Mouse (Mus musculus): ENCODE data around the gene Zscan2.

Zscan2 gene

GRCm38 (mm10) chr7:80843910-80844640 lies 16.6 kb upstream of the Zscan2 start:
- DNase-seq (ENCODE audit: low spot score): no peak

DNA sequence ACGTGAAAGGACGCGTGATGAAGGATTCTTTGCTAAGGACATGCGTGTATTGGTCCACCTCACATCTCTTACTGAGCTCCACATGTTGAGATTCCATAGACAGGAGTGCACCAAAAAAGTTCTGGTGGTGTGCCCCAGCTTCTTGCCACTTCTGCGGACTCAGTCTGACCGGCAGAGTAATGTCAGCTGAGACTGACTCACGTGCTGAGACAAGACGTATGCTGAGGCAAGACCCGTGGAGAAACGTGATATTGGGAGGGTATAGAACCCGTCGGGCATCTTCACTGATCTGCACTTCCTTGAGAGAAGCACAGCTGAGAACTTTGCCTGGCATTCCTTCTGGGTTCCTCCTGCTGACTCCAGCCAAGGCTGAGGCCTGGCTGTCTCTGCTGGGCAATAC lies 16.0 kb upstream of the Zscan2 start:
- no peak for DNase-seq (ENCODE audit: low spot score)

DNA sequence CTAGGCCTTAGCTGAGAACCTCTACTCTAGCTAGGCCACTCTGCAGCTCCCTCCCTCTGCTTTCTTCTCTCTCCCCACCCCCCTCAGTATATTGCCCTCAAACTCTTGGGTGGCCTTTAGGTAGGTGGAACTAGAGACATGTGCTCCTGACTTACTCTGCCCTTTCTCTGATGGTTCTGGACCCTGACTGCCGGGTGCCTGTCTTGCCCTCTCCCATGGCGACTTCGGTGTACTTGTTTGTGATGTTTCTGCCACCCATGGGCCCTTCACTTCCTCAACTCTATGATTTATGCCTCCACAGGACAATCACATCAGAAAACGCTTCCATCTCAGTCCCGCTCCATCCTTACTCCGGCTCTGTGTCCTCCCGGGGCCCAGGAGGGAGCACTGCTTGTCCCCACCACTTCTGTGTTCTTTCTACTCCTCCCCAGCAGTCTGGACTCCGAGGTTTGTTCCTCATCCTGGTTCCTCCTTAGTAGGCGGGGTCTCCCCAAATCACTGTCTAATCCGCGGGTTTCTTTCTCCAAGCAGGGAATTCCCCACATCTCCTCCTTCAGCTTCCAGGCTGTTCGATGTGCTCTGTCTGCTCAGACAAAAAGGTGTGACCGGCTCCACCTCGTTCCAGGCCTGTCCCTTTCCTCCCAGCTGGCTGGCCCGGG lies 15.0 kb upstream of the Zscan2 start:
- DNase-seq (ENCODE audit: low spot score): no peak

GRCm38 (mm10) chr7:80846280-80846678 lies 14.4 kb upstream of the Zscan2 start:
- no peak for DNase-seq (ENCODE audit: low spot score)

GRCm38 (mm10) chr7:80846709-80847108 lies 14.0 kb upstream of the Zscan2 start:
- no peak for DNase-seq (ENCODE audit: low spot score)

DNA sequence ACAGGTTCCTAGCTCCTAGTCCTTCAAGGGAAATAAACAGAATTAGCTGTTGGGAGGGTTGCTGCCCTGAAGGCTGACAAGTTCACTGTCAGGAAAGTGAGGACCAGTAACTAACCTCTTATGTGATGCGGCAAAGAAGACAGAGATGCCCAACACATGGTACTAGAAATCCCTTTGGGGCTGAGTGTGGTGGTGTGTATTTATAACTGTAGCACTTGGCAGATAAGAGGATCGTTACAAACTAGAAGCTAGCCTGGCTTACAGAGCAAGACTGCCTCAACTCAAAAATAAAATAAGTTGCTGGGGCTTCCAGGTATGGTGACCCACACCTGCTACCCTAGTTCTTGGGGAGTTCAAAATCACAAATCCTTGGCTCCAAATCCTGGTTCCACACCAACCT lies 11.5 kb upstream of the Zscan2 start:
- DNase-seq (ENCODE audit: low spot score): no peak

- DNase-seq (ENCODE audit: low spot score): no peak
These were observed 11.0 kb upstream of the Zscan2 start for GRCm38 (mm10) chr7:80849710-80850109.

- no peak for DNase-seq (ENCODE audit: low spot score)
These were observed 10.2 kb upstream of the Zscan2 start for GRCm38 (mm10) chr7:80850520-80850919.

DNA sequence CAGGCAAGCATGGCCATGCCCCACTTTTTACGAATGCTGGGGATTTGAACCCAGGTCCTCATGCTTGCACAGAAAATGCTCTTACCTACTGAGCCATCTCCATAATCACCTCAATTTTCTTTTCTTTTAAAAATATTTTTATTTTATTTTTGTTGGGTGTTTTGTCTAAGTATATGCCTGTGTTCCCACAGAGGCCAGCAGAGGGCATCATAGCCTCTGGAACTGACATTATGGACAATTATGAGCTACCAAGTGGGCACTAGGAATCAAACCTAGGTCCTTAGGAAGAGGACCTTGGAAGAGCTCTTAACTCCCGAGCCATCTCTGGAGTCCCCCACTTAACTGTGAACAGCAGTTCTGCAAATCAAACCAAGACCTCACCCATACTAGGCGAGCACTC lies 7.5 kb upstream of the Zscan2 start:
- DNase-seq (ENCODE audit: low spot score): no peak

DNA sequence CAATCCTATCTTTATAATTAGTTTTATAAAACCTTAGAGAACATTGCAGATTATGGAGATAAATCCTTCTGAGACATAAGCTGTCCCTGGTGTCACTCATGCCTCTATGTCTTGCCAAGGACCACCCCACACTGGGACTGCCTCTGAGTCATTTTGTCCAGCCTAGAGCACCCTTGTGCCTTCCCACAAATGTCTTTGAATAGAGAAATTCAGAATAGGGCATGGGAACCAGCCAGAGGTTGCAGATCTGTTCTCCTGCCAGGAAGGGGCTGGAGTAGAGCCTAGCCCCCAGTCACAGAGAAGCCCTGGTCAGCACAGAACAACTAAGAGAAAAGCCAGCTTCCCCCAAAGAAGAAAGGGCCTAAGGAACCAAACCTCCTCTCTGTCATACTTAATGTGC lies 5.4 kb upstream of the Zscan2 start:
- DNase-seq (ENCODE audit: low spot score): no peak

GRCm38 (mm10) chr7:80857181-80857580 lies 3.5 kb upstream of the Zscan2 start:
- peak; percentile 77 for DNase-seq (ENCODE audit: low spot score)

DNA sequence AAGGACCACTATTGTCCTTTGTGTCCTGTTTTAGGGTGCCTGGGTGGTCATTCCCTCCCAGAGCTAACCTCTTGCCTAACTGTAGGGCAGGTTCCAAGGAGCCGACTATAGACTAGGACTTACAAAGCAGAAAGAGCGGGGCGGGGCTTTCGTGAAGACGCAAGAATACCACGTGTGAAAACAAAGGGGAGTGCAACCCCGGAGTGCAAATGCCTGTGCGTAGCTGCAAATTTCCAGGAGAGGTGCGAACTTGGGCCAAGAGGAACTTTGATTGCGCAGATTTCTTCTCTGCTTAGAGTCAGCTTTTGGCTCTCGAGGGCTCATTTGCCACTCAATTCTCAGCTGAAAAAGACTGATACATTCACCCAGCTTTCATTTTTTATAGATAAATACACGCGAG lies 493 bp upstream of the Zscan2 start:
- DNase-seq (ENCODE audit: low spot score): no peak

GRCm38 (mm10) chr7:80862475-80862874 lies 1.8 kb downstream of the Zscan2 start:
- DNase-seq (ENCODE audit: low spot score): no peak

DNA sequence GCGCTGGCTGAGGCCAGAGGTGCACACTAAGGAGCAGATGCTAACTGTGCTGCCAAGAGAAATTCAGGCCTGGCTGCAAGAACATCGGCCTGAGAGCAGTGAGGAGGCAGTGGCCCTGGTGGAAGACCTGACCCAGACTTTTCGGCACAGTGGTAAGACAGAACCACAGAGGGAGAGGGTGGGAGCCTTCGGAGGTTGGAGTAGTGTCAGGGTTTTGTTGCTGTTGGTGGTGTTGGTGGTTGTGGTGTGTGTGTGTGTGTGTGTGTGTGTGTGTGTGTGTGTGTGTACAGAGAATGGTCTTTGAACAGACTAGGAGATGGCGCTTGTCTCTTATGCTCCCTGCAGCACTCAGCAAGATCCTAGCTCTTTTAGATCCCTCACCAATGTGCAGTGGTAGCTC lies 2.8 kb downstream of the Zscan2 start:
- DNase-seq (ENCODE audit: low spot score): no peak

- no peak for DNase-seq (ENCODE audit: low spot score)
These were observed 3.4 kb downstream of the Zscan2 start for GRCm38 (mm10) chr7:80864151-80864550.

DNA sequence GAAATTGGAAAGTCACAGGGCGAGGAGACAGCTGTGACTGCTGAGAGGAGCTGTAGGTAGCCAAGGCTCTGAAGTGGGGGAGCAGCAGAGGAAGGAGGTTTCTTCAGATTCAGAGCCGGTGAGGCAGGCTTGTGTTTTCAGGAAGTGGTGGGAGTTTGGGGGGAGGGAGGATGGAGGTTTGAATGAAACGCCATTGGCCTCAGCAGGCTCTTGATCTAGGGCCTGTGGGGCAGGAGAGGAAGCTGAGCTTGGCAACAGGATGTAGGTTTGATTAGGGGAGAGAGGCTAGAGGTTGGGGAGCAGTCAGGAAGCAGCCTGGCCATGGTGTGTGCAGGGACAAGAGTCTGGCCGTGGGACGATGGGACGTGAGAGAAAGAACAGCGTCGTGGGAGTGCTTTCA lies 4.1 kb downstream of the Zscan2 start:
- no peak for DNase-seq (ENCODE audit: low spot score)

- DNase-seq (ENCODE audit: low spot score): no peak
These were observed 4.8 kb downstream of the Zscan2 start for GRCm38 (mm10) chr7:80865521-80865920.

DNA sequence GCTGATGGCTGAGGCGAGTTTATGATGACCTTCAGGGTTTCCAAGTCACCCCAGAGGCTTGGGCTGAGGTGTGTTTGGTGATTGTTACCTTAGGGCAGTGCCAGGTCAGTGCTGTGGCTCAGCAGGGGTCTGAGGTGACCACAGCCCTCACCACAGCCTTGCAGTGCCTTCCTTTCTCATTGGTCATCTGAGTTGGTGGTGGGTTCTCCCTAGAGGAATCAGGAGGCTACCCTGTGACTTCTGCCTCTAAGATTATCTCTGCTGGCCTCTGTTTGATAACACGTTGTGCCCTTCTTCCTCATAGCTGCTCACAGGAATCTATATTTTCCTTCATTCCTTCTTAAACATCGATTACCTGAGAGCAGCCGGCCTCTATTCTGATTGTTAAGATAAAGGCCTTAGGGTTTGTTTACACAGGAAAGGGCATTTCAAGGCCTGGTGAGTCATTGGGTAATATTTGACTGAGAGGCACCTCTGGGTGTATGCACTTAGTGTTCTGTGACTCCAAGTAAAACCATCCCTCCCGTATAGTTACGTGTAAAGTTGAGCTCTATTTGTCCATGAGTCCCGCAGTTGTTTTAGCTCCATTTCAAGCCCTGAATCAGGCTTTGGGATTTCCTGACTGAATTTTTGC lies 5.9 kb downstream of the Zscan2 start:
- no peak for DNase-seq (ENCODE audit: low spot score)

- no peak for DNase-seq (ENCODE audit: low spot score)
These were observed 8.0 kb downstream of the Zscan2 start for GRCm38 (mm10) chr7:80868686-80869085.

DNA sequence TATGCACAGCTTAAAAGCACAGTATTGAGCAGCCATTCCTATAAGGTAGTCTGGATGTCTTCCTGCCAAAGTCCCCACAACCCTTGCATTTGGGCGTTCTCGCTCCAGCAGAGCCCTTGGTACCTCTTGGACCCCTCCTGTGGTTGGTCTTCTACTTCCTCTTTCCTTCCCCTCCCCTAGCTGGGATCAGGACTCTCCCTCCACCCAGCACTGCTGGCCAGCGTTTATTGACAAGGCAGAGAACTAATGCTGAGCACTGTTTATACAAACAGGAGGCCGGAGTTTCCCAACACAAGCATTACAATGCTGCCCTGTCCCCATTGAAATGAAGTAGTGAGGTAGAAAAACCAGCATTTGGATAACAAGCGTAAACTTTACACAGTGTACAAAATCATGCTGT lies 12.3 kb downstream of the Zscan2 start:
- DNase-seq (ENCODE audit: low spot score): no peak

DNA sequence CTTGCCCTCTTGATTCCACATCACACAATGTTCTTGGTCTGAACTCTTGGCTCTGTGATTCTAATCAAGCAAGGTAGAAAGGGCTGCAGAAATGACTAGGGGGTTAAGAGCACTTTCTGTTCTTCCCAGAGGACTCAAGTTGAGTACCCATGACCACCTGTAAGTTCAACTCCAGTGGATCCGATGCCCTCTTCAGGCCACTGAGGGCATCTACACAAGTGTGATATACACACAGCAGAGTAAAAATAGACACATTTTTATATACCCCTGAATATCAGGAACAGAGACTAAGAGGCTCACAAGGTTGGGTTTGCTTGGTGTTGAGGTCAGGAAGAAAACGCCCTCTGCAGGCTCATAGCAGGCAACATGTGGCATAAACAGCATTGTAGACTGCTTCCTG lies 12.9 kb downstream of the Zscan2 start:
- no peak for DNase-seq (ENCODE audit: low spot score)

- no peak for DNase-seq (ENCODE audit: low spot score)
These were observed 15.0 kb downstream of the Zscan2 start for GRCm38 (mm10) chr7:80875727-80876126.

GRCm38 (mm10) chr7:80882830-80883505 lies 22.2 kb downstream of the Zscan2 start:
- DNase-seq (ENCODE audit: low spot score): peak; percentile 59
